Mouse (Mus musculus) stomach, postnatal 0 days (tissue): ENCODE measurements around the gene Maml1. TPM values are rescaled to one million over a fixed set of nuclear protein-coding genes. Genes with fewer than 3 reads are reported as not detected.
A peak's percentile ranks its signal among the peaks of the same experiment; 100 is the strongest.

Experiments used
- ATAC-seq: fragments of 200-750 bp; cut with Nextera tagmentation; 2 replicates; pipeline ENCODE4 v1.8.0; 2017; ENCODE audit not compliant: low FRiP score, low TSS enrichment
- DNase-seq: peaks from one replicate; pipeline ENCODE4 v3.0.0-alpha.2; 2016; ENCODE audit warnings: low spot score
- H3K27ac ChIP-seq: fragments of 300-500 bp; sonication (generic); replicated peaks from 2 replicates; pipeline ENCODE4 v1.5.1; 2014; ENCODE audit warnings: mild to moderate bottlenecking, control low read depth
- H3K27me3 ChIP-seq: fragments of 300-500 bp; sonication (generic); 2 replicates; pipeline ENCODE4 v1.6.1; 2014; ENCODE audit warnings: low read length; ENCODE audit not compliant: control insufficient read depth, insufficient read depth
- H3K36me3 ChIP-seq: fragments of 300-500 bp; sonication (generic); 2 replicates; pipeline ENCODE4 v1.6.1; 2014; ENCODE audit warnings: low read length, mixed read lengths; ENCODE audit not compliant: control insufficient read depth, insufficient read depth
- H3K4me1 ChIP-seq: fragments of 300-500 bp; sonication (generic); replicated peaks from 2 replicates; pipeline ENCODE4 v1.6.1; 2014; ENCODE audit warnings: antibody characterized with exemption; ENCODE audit not compliant: control insufficient read depth, insufficient read depth
- H3K4me2 ChIP-seq: fragments of 300-500 bp; sonication (generic); replicated peaks from 2 replicates; pipeline ENCODE4 v1.6.1; 2014; ENCODE audit warnings: low read depth, mild to moderate bottlenecking, control low read depth, moderate library complexity
- H3K4me3 ChIP-seq: fragments of 300-500 bp; sonication (generic); 2 replicates; pipeline ENCODE4 v1.5.1; 2014; ENCODE audit warnings: low read depth, low read length, control low read depth
- H3K9ac ChIP-seq: fragments of 300-500 bp; sonication (generic); 2 replicates; pipeline ENCODE4 v1.6.1; 2014; ENCODE audit warnings: mild to moderate bottlenecking, low read length, control low read depth, mixed read lengths
- H3K9me3 ChIP-seq: fragments of 300-500 bp; sonication (generic); 2 replicates; pipeline ENCODE4 v1.6.1; 2016; ENCODE audit warnings: low read length; ENCODE audit not compliant: control insufficient read depth
- CTCF ChIP-seq: IDR thresholded peaks from 2 replicates; pipeline ENCODE4 v1.5.1; 2016; ENCODE audit warnings: antibody characterized with exemption, low read depth, mild to moderate bottlenecking, moderate library complexity
- EP300 ChIP-seq: optimal IDR thresholded peaks from 2 replicates; pipeline ENCODE3; 2016; ENCODE audit warnings: antibody characterized with exemption
- WGBS: fragments of 180-500 bp; shearing (Covaris S2); extraction: QIAGEN DNeasy Blood & Tissue Kit; methylation state at CpG from one replicate; pipeline ENCODE4 v1.1.7; 2014; 5-methylcytosine and 5-hydroxymethylcytosine counted together
- polyA plus RNA-seq: library from polyadenylated mRNA; unstranded; fragments of >200 nt; fragmentation: Nextera tagmentation; extraction: Ambion mirVana; gene quantifications from 2 replicates; pipeline ENCODE4 v1.2.1, GENCODE M21; 2015

Gene Maml1
- polyA plus RNA-seq, 1 experiment from 2014 or later = 2.4 TPM

DNA sequence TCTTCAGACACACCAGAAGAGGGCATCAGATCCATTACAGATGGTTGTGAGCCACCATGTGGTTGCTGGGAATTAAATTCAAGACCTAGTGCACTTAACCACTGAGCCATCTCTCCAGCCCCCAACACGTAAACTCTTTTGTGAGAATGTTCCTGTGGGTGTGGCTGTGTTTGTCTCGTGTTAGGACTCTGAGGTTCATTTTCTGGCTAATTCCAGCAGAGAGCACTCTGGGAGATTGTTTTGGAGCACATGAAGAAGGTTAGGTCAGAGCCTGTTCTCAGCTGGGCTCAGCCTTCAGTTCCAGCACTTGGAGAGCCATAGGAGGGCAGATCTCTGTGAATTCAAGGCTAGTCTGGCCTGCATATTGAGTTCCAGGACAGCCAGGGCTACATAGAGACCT, 72.3 kb downstream of the Maml1 start:
- peaks cover 2% of the 10 kb centered on the region; the same call in 1 of the 2 replicates for H3K4me1 ChIP-seq
- no peaks in the 10 kb centered on the region for H3K9me3 ChIP-seq
- H3K9ac ChIP-seq = no peak overlapping the region
- WGBS = 18% methylated on average over 2 of the region's 2 CpGs
- H3K27me3 ChIP-seq = no peaks in the 10 kb centered on the region
- H3K4me2 ChIP-seq = no peak overlapping the region
- no peak overlapping the region for H3K4me3 ChIP-seq
- no peaks in the 10 kb centered on the region for H3K36me3 ChIP-seq
- ATAC-seq (no peak), DNase-seq (no peak)
- H3K27ac ChIP-seq = no peak overlapping the region
- TF ChIP-seq EP300 (no peak), CTCF (peak; percentile 36)

DNA sequence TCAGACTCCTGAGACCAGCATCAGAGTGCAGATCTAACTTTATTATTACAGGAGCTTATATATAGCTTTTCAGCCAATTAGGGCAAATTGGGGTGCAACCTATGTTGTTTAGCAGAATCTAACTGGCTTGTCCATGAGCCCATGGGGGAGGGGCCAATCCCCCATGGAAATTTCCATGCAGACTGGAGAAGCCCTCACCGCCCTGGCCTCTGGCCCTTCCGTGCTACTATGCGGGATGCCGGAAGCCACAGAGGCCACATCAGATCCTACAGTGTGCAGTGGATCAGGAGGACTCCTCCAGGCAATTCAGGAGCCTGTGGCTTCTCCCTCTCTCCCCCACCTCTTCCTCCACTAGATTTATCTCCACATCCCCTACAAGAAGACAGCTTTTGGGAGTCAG, 74.3 kb downstream of the Maml1 start:
- Histone ChIP-seq H3K4me2 (no peak overlapping the region), H3K9ac (no peak overlapping the region), H3K27ac (no peak overlapping the region), H3K36me3 (no peaks in the 10 kb centered on the region), H3K4me3 (no peak overlapping the region), H3K9me3 (no peaks in the 10 kb centered on the region), H3K4me1 (peaks cover 7% of the 10 kb centered on the region; the same call in 1 of the 2 replicates), H3K27me3 (no peaks in the 10 kb centered on the region)
- TF ChIP-seq EP300 (no peak), CTCF (no peak)
- no peak for DNase-seq
- 54% methylated on average over 4 of the region's 4 CpGs for WGBS
- no peak for ATAC-seq

DNA sequence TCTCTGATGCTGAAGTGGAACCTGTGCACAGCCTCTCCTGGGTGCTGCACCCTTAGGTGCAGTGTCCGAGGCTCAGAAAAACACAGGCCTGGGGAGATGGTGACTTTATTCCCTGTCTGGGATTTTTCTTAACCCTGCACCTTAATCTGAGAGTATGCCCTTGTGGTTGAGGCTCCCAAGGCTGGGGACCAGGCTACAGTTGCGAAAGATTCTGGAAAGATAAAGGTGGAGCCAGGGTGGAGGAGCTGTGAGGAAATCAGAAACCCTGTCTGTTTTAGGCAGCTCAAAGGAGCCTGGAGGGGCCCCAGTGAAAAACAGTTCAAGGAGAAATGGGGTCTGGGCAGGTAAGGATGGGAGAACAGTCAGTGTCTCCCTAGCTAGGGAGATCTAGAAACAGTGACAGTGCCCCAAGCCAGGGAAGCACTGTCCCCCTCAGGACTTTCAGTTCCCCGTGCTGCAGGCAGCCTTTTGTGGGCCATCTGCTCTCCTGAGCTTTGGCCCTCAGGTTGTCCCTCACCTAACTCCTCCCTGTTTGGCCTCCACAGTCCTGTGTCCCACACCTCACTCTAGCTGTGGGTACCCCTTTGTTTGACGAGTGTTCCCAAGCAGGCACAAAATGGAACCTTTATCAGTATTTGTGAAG, 75.3 kb downstream of the Maml1 start:
- no peak overlapping the region; the same call in 1 of the 2 replicates for H3K9ac ChIP-seq
- 77% methylated on average over 4 of the region's 4 CpGs for WGBS

DNA sequence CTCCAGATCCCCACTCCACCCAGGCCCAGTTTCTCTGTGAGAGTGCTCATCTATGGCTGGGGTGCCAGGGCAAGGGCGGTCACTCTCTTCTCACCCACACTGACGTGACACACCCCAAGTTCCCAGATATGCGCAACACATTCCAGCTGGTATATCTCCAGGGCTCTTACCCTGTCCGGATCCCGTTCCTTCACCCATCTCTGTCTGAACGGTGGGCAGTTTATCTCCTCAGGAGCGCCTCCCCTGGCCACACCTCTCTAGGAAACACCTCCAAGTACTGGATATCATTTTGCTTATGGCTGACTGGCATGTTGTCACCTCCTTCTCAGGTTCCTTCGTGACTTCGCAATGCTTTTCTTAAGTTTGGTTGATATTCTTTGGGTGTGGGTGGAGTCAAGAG, 76.5 kb downstream of the Maml1 start:
- no peaks in the 10 kb centered on the region for H3K9me3 ChIP-seq
- no peak overlapping the region for H3K4me3 ChIP-seq
- 33% methylated on average over 9 of the region's 9 CpGs for WGBS
- H3K4me2 ChIP-seq = no peak overlapping the region
- H3K4me1 ChIP-seq = peaks cover 9% of the 10 kb centered on the region; the same call in 1 of the 2 replicates
- ATAC-seq = no peak
- no peak for DNase-seq
- no peaks in the 10 kb centered on the region for H3K36me3 ChIP-seq
- no peaks in the 10 kb centered on the region for H3K27me3 ChIP-seq
- TF ChIP-seq CTCF (0 out of 2 replicates have a peak, but pooled peaks have one; percentile 15), EP300 (no peak)
- no peak overlapping the region for H3K9ac ChIP-seq
- no peak overlapping the region for H3K27ac ChIP-seq

More for the DNA sequence above, 75.3 kb downstream of the Maml1 start:
- Histone ChIP-seq H3K27ac (no peak overlapping the region), H3K36me3 (no peaks in the 10 kb centered on the region), H3K4me3 (no peak overlapping the region), H3K27me3 (no peaks in the 10 kb centered on the region), H3K9me3 (no peaks in the 10 kb centered on the region), H3K4me1 (peaks cover 9% of the 10 kb centered on the region; the same call in 1 of the 2 replicates), H3K4me2 (no peak overlapping the region)
- no peak for DNase-seq
- TF ChIP-seq CTCF (no peak), EP300 (no peak)
- no peak for ATAC-seq

DNA sequence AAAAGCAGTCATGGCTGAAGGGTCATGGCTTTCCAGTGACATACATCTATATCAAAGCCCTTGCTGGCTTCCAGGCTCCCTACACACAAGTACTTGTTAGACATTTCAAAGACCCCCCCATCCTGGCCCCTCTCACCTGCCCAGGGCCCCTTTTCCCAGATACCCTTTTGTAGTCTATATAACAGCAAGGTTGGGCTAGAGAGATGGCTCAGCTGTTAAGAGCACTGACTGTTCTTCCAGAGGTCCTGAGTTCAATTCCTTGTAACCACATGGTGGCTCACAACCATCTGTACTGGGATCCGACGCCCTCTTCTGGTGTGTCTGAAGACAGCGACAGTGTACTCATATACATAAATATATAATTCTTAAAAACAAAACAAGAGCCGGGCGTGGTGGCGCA, 77.5 kb downstream of the Maml1 start:
- H3K9ac ChIP-seq = no peak overlapping the region
- H3K4me1 ChIP-seq = peaks cover 9% of the 10 kb centered on the region; the same call in 1 of the 2 replicates
- no peaks in the 10 kb centered on the region for H3K36me3 ChIP-seq
- 88% methylated on average over 6 of the region's 6 CpGs for WGBS
- TF ChIP-seq EP300 (no peak), CTCF (no peak)
- no peaks in the 10 kb centered on the region for H3K27me3 ChIP-seq
- H3K27ac ChIP-seq = no peak overlapping the region
- ATAC-seq = no peak
- no peak overlapping the region for H3K4me2 ChIP-seq
- no peak overlapping the region for H3K4me3 ChIP-seq
- no peaks in the 10 kb centered on the region for H3K9me3 ChIP-seq
- no peak for DNase-seq
